Mouse (Mus musculus): Measurements from ENCODE around the gene Prdx6. TPM values are rescaled to one million over a fixed set of nuclear protein-coding genes. Genes with fewer than 3 reads are reported as not detected.
"Not testable (repeated sequence)": the region's sequence is repeated elsewhere in the genome, so short reads cannot be mapped to it uniquely, and the experiment has no call there.

Prdx6 gene
- total RNA-seq, 2 experiments from 2014 or later = 369 to 400 TPM

DNA sequence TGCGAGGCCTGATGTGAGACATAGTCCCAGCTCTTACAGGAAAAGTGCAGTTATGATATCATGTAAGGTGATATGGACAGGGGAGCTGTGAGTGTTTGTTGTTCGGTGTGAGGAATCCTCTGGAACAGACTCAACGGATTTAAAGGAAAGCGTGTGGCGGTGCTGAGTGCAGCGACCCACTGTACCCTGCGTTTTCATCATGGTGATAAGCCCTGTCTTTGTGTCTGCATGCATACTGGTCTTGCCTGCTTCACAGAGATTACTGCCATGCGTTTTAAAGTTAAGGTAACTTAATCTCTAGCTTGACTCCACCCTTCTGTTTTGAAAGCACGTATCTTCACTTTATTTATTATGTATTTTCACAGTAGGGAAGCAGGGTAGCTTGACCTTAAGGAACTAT is 1.3 kb upstream of the Prdx6 start:
- DNase-seq (ENCODE audit: low spot score in 2 of 2) = no peak

- DNase-seq (ENCODE audit: low spot score in 2 of 2) = no peak
Measured at GRCm38 (mm10) chr1:161251417-161252265, 622 bp upstream of the Prdx6 start.

DNA sequence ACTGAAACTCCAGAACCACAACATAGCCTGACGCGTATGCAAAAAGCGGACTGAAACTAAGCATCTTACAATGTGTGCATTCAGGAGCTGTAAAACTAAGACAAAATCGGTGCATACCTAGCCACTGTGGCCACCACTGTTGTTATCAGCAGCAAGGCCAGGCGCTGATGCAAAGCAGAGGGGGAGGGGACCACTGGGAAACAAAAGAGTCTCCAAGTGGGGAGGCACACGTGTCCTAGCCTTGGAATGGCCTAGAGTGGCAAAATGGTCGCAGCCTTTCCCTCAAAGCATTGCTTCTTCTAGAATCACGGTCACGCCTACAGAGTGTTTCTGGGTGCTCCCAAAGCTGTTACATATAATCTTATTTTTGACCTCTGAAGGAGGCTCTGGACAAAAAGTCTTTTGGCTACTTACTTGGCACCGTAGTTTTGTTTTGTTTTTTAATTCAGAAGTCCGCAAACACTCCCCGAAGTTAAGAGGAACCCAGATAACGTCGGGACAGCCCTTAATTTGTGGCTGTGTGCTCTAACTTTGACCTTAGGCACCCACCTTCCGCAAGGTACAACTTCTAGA is 902 bp downstream of the Prdx6 start:
- DNase-seq (ENCODE audit: low spot score in 2 of 2) = peak; percentile 13 to 37

GRCm38 (mm10) chr1:161249442-161249841 is 1.6 kb downstream of the Prdx6 start:
- no peak for DNase-seq (ENCODE audit: low spot score in 2 of 2)

DNA sequence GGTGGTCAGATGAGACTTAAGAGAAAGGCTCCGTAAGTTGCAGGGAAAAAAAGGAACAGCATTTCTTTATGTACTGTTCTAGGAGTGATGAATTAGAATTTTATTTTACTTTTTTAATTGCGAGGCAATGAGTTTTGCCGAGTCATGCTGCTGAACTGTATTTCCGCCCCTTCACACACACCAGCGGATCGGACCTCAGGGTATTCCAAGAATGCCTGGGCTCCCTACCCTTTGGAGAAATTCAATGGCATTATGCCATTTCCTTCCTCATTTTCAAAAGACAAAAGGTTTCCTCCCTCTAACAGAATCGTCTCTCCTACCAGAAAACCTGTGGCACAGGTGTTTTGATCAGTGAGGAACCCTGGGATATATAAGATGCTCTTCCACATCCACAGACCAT is 2.3 kb downstream of the Prdx6 start:
- no peak for DNase-seq (ENCODE audit: low spot score in 2 of 2)

GRCm38 (mm10) chr1:161247643-161248580 is 3.1 kb downstream of the Prdx6 start:
- no peak for DNase-seq (ENCODE audit: low spot score in 2 of 2)

DNA sequence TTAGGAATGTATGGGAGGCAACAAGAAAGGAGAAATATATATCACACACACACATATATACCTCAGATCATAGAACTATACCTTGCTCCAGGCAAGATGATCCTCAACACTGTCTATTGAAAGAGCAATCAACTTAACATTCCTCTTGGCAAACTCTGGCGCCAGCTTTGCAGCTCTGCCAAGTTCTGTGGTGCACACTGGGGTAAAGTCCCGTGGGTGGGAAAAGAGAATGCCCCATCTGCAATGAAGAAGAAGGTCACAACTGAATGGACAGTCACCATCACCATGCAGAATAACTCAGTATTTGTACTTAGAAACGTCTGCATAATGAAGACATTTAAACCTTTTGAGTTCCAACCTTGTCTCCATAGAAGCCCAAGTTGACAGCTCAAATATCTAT is 3.8 kb downstream of the Prdx6 start:
- DNase-seq (ENCODE audit: low spot score in 2 of 2) = no peak

GRCm38 (mm10) chr1:161237750-161238149 is 13.3 kb downstream of the Prdx6 start:
- DNase-seq (ENCODE audit: low spot score in 2 of 2) = no peak

GRCm38 (mm10) chr1:161237339-161237738 is 13.7 kb downstream of the Prdx6 start:
- DNase-seq (ENCODE audit: low spot score in 2 of 2) = no peak

DNA sequence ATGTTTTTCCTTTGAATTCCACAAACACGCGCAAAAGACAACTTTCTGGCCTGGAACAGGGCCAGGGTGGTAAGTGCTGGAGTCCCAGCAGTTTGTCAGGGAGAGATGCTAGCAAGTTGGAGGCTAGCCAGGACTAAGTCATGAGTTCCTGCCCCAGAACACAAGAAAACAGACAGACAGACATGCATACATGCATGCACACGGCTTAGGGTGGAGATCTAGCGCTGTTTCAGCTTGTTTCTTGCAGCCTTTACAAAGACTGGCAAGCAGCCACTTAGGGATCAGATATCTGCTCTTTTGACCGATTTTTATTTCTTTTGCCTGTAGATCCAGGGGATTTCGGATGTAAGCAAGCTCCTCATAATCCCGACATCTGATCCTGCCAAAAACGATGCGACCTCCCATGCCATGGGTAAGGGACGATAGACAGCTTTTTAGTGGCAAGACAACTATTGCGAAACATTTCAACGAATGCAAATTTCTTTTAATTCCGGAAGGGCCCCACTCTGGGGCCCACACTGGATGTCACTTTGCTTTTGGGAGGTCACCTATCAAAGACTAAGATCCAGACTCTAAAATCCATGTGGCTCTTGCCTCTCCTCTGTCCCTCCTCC is 17.7 kb downstream of the Prdx6 start:
- DNase-seq (ENCODE audit: low spot score in 2 of 2) = no peak

GRCm38 (mm10) chr1:161232181-161232580 is 18.8 kb downstream of the Prdx6 start:
- DNase-seq (ENCODE audit: low spot score in 2 of 2) = no peak

- no peak for DNase-seq (ENCODE audit: low spot score in 2 of 2)
Measured at GRCm38 (mm10) chr1:161224837-161225236, 26.2 kb downstream of the Prdx6 start.

DNA sequence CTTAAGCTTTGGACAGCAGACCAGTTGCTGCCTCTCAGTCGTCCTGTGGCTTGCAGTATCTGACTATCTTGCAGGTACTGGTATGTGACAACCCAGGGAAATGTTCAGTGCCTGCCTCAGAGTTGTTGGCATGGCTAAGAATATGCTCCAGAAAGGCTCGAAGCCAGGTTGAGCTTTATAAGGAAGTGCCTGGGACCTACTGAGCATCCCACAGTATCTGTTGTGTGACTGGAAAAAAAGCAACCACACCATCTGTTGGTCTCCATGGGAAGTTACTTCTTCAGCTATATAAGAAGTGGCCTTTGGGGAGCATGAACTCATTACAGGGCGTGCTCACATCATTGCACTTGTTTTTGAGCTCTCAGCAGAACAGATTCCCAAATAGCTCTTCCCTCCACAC is 31.2 kb downstream of the Prdx6 start:
- DNase-seq (ENCODE audit: low spot score in 2 of 2) = no peak

- DNase-seq (ENCODE audit: low spot score in 2 of 2) = no peak
Measured at GRCm38 (mm10) chr1:161214465-161214864, 36.6 kb downstream of the Prdx6 start.

DNA sequence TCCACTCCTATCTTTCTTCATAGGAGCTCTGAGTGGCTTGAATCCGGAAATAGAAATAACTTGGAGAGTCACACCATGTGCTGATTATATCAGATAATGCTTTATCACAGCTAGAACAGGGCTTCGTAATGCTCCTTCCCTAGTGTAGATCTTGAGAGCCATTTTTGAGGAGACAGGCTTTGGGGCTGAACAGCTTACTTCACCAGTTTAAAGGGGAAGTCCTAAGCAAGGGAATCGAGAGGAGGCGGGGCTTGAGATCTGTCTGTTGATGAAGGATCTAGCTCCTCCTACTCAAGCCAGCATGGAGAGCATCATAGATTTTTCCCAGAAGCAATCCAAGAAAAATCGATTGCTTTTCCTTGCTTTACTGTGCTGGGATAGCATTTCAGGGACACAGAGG is 51.2 kb downstream of the Prdx6 start:
- no peak for DNase-seq (ENCODE audit: low spot score in 2 of 2)

GRCm38 (mm10) chr1:161196364-161196763 is 54.7 kb downstream of the Prdx6 start:
- not testable (repeated sequence) for DNase-seq (ENCODE audit: low spot score in 2 of 2)

GRCm38 (mm10) chr1:161195541-161196351 is 55.3 kb downstream of the Prdx6 start:
- DNase-seq (ENCODE audit: low spot score in 2 of 2) = peak; percentile 36 to 55

DNA sequence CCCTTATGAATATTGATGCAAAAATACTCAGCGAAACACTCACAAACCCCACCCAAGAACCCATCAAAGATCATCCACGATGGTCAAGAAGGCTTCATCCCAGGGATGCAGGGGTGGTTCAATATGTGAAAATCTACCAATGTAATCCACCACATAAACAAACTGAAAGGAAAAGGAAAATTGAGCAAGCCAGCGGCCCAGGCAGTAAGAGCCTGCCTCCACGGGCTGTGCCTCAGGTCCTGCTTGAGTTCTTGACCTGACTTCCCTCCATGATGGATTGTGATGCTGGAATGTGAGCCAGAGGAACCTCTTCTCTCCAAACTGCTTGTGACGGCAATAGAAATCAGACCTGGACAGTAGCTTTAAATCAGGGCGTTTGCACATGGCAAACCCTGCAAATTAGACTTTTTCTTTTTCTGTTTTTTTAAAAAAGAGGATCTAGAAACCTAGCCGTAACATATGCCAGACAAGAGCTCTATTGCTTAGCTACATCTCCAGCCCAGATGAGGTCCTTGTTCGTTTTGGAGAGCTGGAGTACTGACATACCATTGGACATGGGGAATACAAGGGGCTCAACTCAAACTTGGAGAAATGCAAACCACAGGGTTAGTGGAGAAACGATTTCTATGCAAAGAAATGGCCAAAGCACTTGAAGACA is 60.6 kb downstream of the Prdx6 start:
- no peak for DNase-seq (ENCODE audit: low spot score in 2 of 2)

Measured in adrenal gland, postnatal 4 days (tissue).